Comparison of ENCODE assay signal across 8 mouse cellular contexts in the genomic region with DNA sequence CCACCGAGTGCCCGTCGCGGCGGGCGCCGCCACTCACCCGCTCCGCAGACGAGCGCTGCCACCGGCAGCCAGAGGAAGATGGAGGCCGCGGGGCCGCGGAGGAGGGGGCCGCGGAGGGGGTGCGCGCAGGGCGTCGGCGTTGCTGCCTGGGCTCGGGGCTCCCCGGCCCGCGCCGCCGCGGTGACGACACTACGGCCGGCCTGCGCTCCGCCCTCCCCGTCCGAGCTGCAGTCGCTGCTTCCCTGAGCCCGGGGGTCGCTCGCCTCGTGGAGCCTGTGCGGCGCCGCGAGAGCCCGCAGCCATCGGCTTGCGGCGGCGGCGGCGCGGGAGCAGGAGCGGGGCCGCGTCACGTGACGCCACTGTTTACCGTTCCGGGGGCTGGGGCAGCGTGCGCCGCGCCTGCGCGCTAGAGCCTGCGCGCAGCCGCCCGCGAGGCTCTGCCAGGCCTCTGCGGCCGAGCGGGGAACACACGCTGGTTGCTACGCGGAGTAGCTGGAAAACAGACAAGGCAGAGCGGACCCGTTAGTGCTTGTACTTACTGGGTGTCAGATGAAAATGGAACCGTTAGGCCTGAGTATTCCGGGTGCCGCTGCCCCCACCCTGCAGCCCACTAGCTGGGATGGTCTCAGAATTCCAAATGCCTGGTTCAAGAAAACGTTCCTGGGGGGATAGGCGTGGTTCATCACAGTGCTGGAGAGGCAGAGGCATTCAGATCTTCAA. TPM values are rescaled to one million over a fixed set of nuclear protein-coding genes. Genes with fewer than 3 reads are reported as not detected.
DNase-seq lines count a peak whose midpoint lies in the region; ATAC-seq and TF ChIP-seq lines count a peak whose summit lies in the region.

A gene (minus strand): TSS at position 381 of the 720 bp plus-strand sequence.

- peak within 1 kb of the TSS; percentile 68 for H3K4me3 ChIP-seq in forebrain, embryonic 10.5 days
- peak within 1 kb of the TSS; percentile 89 for H3K4me3 ChIP-seq in heart, embryonic 15.5 days
- H3K4me3 ChIP-seq in liver, embryonic 14.5 days (ENCODE audit: insufficient read depth in 1 of 2, low read depth in 2 of 2, low read length in 2 of 2): peak within 1 kb of the TSS; percentile 91 to 94
- peak within 1 kb of the TSS; percentile 77 for H3K4me3 ChIP-seq in neural tube, embryonic 11.5 days (ENCODE audit: low read depth, low read length)
- peak within 1 kb of the TSS; percentile 90 for H3K4me3 ChIP-seq in stomach, postnatal 0 days (ENCODE audit: low read depth, low read length)

- DNase-seq in c-Kit-negative CD71-positive TER-119-positive erythroid progenitor cells, embryonic 14.5 days (ENCODE audit: low read depth, low spot score): peak; percentile 79
- DNase-seq in forebrain, embryonic 10.5 days (ENCODE audit: extremely low spot score, low spot score): peak; percentile 80
- peak; percentile 87 to 95 for DNase-seq in kidney, postnatal 25 days
- DNase-seq in liver, embryonic 14.5 days (ENCODE audit: low read depth in 3 of 3, low spot score in 3 of 3): peak; percentile 79 to 80 (median 79)
- peak; percentile 95 for DNase-seq in neural tube, embryonic 11.5 days (ENCODE audit: low spot score)
- peak; percentile 89 for DNase-seq in stomach, postnatal 0 days (ENCODE audit: low spot score)

- H3K9me3 ChIP-seq in forebrain, embryonic 10.5 days: peaks cover 3% of the 10 kb centered on the region; the same call in 1 of the 2 replicates
- H3K9me3 ChIP-seq in heart, embryonic 15.5 days (replicated peaks): no peaks in the 10 kb centered on the region
- H3K9me3 ChIP-seq in liver, embryonic 14.5 days (ENCODE audit: control insufficient read depth, low read length): no peaks in the 10 kb centered on the region
- no peaks in the 10 kb centered on the region for H3K9me3 ChIP-seq in neural tube, embryonic 11.5 days (ENCODE audit: control insufficient read depth, low read length)
- no peaks in the 10 kb centered on the region for H3K9me3 ChIP-seq in stomach, postnatal 0 days (ENCODE audit: control insufficient read depth, low read length)

- H3K36me3 ChIP-seq in forebrain, embryonic 10.5 days (replicated peaks): peaks cover 10% of the 10 kb centered on the region
- no peaks in the 10 kb centered on the region for H3K36me3 ChIP-seq in heart, embryonic 15.5 days
- H3K36me3 ChIP-seq in liver, embryonic 14.5 days (replicated peaks; ENCODE audit: control insufficient read depth, insufficient read depth, low read depth): no peaks in the 10 kb centered on the region
- H3K36me3 ChIP-seq in neural tube, embryonic 11.5 days (ENCODE audit: control insufficient read depth, insufficient read depth, low read length): no peaks in the 10 kb centered on the region
- H3K36me3 ChIP-seq in stomach, postnatal 0 days (ENCODE audit: control insufficient read depth, insufficient read depth, low read length): no peaks in the 10 kb centered on the region

- peak within 1 kb of the TSS; percentile 67 for H3K4me2 ChIP-seq in heart, embryonic 15.5 days
- H3K4me2 ChIP-seq in liver, embryonic 14.5 days (ENCODE audit: low read depth): peak within 1 kb of the TSS; percentile 87
- H3K4me2 ChIP-seq in neural tube, embryonic 11.5 days (ENCODE audit: low read depth): peak within 1 kb of the TSS; percentile 55
- H3K4me2 ChIP-seq in stomach, postnatal 0 days (replicated peaks; ENCODE audit: low read depth): peak within 1 kb of the TSS; percentile 58

- H3K27ac ChIP-seq in forebrain, embryonic 10.5 days: peak within 1 kb of the TSS; percentile 96
- H3K27ac ChIP-seq in heart, embryonic 15.5 days: peak within 1 kb of the TSS; percentile 99
- H3K27ac ChIP-seq in liver, embryonic 14.5 days: peak within 1 kb of the TSS; percentile 86
- peak within 1 kb of the TSS; percentile 99 for H3K27ac ChIP-seq in neural tube, embryonic 11.5 days (ENCODE audit: low read depth, low read length)
- H3K27ac ChIP-seq in stomach, postnatal 0 days (replicated peaks): peak within 1 kb of the TSS; percentile 98

- under 1% methylated on average over 82 of the region's 85 CpGs for WGBS in forebrain, embryonic 10.5 days
- under 1% methylated on average over 65 of the region's 85 CpGs for WGBS in heart, embryonic 15.5 days
- WGBS in liver, embryonic 14.5 days (ENCODE audit: insufficient replicate concordance): under 1% methylated on average over 75 of the region's 85 CpGs
- under 1% methylated on average over 58 of the region's 85 CpGs for WGBS in neural tube, embryonic 11.5 days
- under 1% methylated on average over 74 of the region's 85 CpGs for WGBS in stomach, postnatal 0 days

- H3K27me3 ChIP-seq in forebrain, embryonic 10.5 days (ENCODE audit: poor library complexity, severe bottlenecking): no peaks in the 10 kb centered on the region
- no peaks in the 10 kb centered on the region for H3K27me3 ChIP-seq in heart, embryonic 15.5 days
- no peaks in the 10 kb centered on the region for H3K27me3 ChIP-seq in liver, embryonic 14.5 days (ENCODE audit: control insufficient read depth, insufficient read depth, low read length)
- H3K27me3 ChIP-seq in neural tube, embryonic 11.5 days (ENCODE audit: control insufficient read depth, insufficient read depth, low read length): no peaks in the 10 kb centered on the region
- no peaks in the 10 kb centered on the region for H3K27me3 ChIP-seq in stomach, postnatal 0 days (ENCODE audit: control insufficient read depth, insufficient read depth, low read length)

- TF ChIP-seq EP300 in liver, embryonic 14.5 days (IDR thresholded peaks at IDR 0.05; ENCODE audit: low read depth): no peak
- TF ChIP-seq EP300 in stomach, postnatal 0 days (optimal IDR thresholded peaks at IDR 0.05): no peak

- H3K9ac ChIP-seq in heart, embryonic 15.5 days: peak within 1 kb of the TSS; percentile 94
- peak within 1 kb of the TSS; percentile 99 for H3K9ac ChIP-seq in liver, embryonic 14.5 days (replicated peaks)
- H3K9ac ChIP-seq in neural tube, embryonic 11.5 days (ENCODE audit: low read length): peak within 1 kb of the TSS; percentile 97
- H3K9ac ChIP-seq in stomach, postnatal 0 days (ENCODE audit: low read length): peak within 1 kb of the TSS; percentile 95

- peak; percentile 75 for ATAC-seq in CD4-positive, CD25-positive, alpha-beta regulatory T cell, adult 4 months
- ATAC-seq in heart, embryonic 15.5 days (replicated peaks; ENCODE audit: insufficient number of reproducible peaks, insufficient read depth, low FRiP score, low read depth): peak; percentile 93
- ATAC-seq in liver, embryonic 14.5 days (ENCODE audit: insufficient read depth): peak; percentile 90
- ATAC-seq in neural tube, embryonic 11.5 days (ENCODE audit: insufficient read depth, low FRiP score, low TSS enrichment): peak; percentile 92
- peak; percentile 96 for ATAC-seq in stomach, postnatal 0 days (ENCODE audit: low FRiP score, low TSS enrichment)

- no peak for TF ChIP-seq CTCF in liver, embryonic 14.5 days (IDR thresholded peaks at IDR 0.05; ENCODE audit: low read depth)
- TF ChIP-seq CTCF in stomach, postnatal 0 days (IDR thresholded peaks at IDR 0.05; ENCODE audit: low read depth): no peak

- H3K4me1 ChIP-seq in forebrain, embryonic 10.5 days: peaks cover 17% of the 10 kb centered on the region
- peaks cover 15% of the 10 kb centered on the region for H3K4me1 ChIP-seq in heart, embryonic 15.5 days (replicated peaks)
- peaks cover 4 to 7% of the 10 kb centered on the region in 2 experiments; a peak in 3 of 4 replicates for H3K4me1 ChIP-seq in liver, embryonic 14.5 days (replicated peaks; ENCODE audit: control insufficient read depth in 2 of 2, insufficient read depth in 2 of 2, low read length in 1 of 2)
- peaks cover 9% of the 10 kb centered on the region; the same call in 1 of the 2 replicates for H3K4me1 ChIP-seq in neural tube, embryonic 11.5 days (ENCODE audit: control insufficient read depth, insufficient read depth, low read length)
- no peaks in the 10 kb centered on the region for H3K4me1 ChIP-seq in stomach, postnatal 0 days (replicated peaks; ENCODE audit: control insufficient read depth, insufficient read depth)

RNA-seq across cellular contexts. Expression of the gene that starts here (rescaled TPM):
- polyA plus RNA-seq in CD4-positive, CD25-positive, alpha-beta regulatory T cell, adult 4 months (2017; shearing (Covaris generic)): 10 to 100 TPM; 26.9 TPM
- polyA plus RNA-seq in forebrain, embryonic 10.5 days (2016; fragmentation: Nextera tagmentation; extraction: Ambion mirVana): 27.6 and 31.5 TPM in 2 replicates
- 25.2 and 27.6 TPM in 2 replicates for polyA plus RNA-seq in heart, embryonic 15.5 days (2015; fragmentation: Nextera tagmentation; extraction: Ambion mirVana)
- 8.0 and 13.6 TPM in 2 replicates for polyA plus RNA-seq in liver, embryonic 14.5 days (2012; rRNA removed)
- 15.8 and 17.0 TPM in 2 replicates for polyA plus RNA-seq in liver, embryonic 14.5 days (2014; fragmentation: Nextera tagmentation; extraction: Ambion mirVana)
- polyA plus RNA-seq in neural tube, embryonic 11.5 days (2014; fragmentation: Nextera tagmentation; extraction: Ambion mirVana): 36.4 and 42.4 TPM in 2 replicates
- 12.8 and 15.0 TPM in 2 replicates for polyA plus RNA-seq in stomach, postnatal 0 days (2015; fragmentation: Nextera tagmentation; extraction: Ambion mirVana)

Comparison
In these comparisons a context has a peak if more than half of its experiments do, and no peak if none do; other contexts are left out.
1. Peak in every context shown above with its lines: DNase-seq, ATAC-seq, H3K4me3 ChIP-seq and H3K27ac ChIP-seq.